Mouse (Mus musculus): ENCODE results near the gene Sorbs1. TPM values are rescaled to one million over a fixed set of nuclear protein-coding genes. Genes with fewer than 3 reads are reported as not detected.

Sorbs1 gene
- polyA plus RNA-seq, 1 experiment from 2014 or later, result 37.7 TPM

- Histone ChIP-seq H3K9me3 (no peaks in the 10 kb centered on the region), H3K27ac (no peak overlapping the region), H3K4me2 (no peak overlapping the region), H3K4me3 (no peak overlapping the region), H3K36me3 (no peaks in the 10 kb centered on the region), H3K4me1 (peaks cover 11% of the 10 kb centered on the region; the same call in 1 of the 2 replicates), H3K27me3 (no peaks in the 10 kb centered on the region), H3K9ac (no peak overlapping the region)
- WGBS, result 69% methylated on average over 5 of the region's 5 CpGs
- ATAC-seq (ENCODE audit: insufficient number of reproducible peaks, insufficient read depth, low FRiP score, low TSS enrichment, low read depth), result no peak
Observed at GRCm38 (mm10) chr19:40477445-40477941, 36.1 kb downstream of the Sorbs1 start.

DNA sequence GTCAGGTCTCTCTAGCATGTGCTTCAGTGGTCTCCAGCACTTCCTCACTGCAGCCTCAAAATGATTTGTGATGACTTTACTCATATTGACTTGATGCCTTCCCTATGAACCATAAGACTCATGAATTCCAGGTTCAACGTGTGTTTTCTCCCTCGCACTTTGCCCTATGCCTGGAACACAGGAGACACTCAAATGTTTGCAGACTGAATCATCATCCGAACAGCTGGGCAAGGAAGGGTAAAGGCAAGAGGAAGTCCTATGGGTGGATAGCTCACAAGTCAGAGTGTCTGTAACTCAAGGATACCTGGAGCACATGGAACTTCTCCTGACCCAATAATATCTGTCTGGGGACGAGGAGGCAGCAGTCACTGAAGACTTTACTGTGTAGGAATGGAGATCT is 37.1 kb downstream of the Sorbs1 start:
- Histone ChIP-seq H3K4me2 (no peak overlapping the region), H3K27me3 (no peaks in the 10 kb centered on the region), H3K9ac (no peak overlapping the region), H3K27ac (no peak overlapping the region), H3K36me3 (no peaks in the 10 kb centered on the region), H3K4me3 (no peak overlapping the region), H3K9me3 (no peaks in the 10 kb centered on the region), H3K4me1 (peaks cover 19% of the 10 kb centered on the region; the same call in 1 of the 2 replicates)
- no peak for ATAC-seq (ENCODE audit: insufficient number of reproducible peaks, insufficient read depth, low FRiP score, low TSS enrichment, low read depth)
- WGBS, result 86% methylated on average over 4 of the region's 4 CpGs

GRCm38 (mm10) chr19:40471526-40472245 is 41.9 kb downstream of the Sorbs1 start:
- no peaks in the 10 kb centered on the region for H3K36me3 ChIP-seq
- no peaks in the 10 kb centered on the region for H3K9me3 ChIP-seq
- H3K4me1 ChIP-seq, result peaks cover 12% of the 10 kb centered on the region
- ATAC-seq (ENCODE audit: insufficient number of reproducible peaks, insufficient read depth, low FRiP score, low TSS enrichment, low read depth), result no peak
- no peak overlapping the region for H3K4me2 ChIP-seq
- no peak overlapping the region for H3K27ac ChIP-seq
- H3K27me3 ChIP-seq, result no peaks in the 10 kb centered on the region
- H3K9ac ChIP-seq, result no peak overlapping the region
- WGBS, result 77% methylated on average over 10 of the region's 10 CpGs
- H3K4me3 ChIP-seq, result no peak overlapping the region

- no peaks in the 10 kb centered on the region for H3K9me3 ChIP-seq
- WGBS, result 66% methylated on average over 5 of the region's 5 CpGs
- H3K27ac ChIP-seq, result no peak overlapping the region
- H3K27me3 ChIP-seq, result no peaks in the 10 kb centered on the region
- ATAC-seq (ENCODE audit: insufficient number of reproducible peaks, insufficient read depth, low FRiP score, low TSS enrichment, low read depth), result no peak
- H3K9ac ChIP-seq, result no peak overlapping the region
- no peaks in the 10 kb centered on the region for H3K36me3 ChIP-seq
- no peak overlapping the region for H3K4me2 ChIP-seq
- no peak overlapping the region for H3K4me3 ChIP-seq
- peaks cover 12% of the 10 kb centered on the region for H3K4me1 ChIP-seq
Observed at GRCm38 (mm10) chr19:40469792-40470191, 43.8 kb downstream of the Sorbs1 start.

DNA sequence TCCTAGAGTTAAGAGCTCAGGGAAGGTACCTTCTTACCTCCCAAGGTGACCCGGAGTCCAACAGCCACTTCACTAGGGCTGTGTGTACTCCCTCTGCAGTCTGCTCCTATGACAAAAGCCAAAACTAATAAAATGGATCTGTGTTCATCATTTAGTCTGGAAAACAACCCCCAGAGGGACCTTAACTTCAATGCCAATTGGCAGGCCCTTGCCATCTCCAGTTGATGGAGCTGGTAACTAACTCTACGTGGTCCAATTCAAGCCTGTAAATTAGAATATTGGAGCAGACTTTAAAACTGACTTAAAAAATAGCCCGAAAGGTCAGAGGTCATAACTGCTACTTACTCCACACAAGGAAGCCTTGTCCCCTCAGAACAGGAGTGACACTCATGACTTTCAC is 45.3 kb downstream of the Sorbs1 start:
- peaks cover 13% of the 10 kb centered on the region for H3K4me1 ChIP-seq
- no peak overlapping the region for H3K4me2 ChIP-seq
- H3K4me3 ChIP-seq, result no peak overlapping the region
- WGBS, result 75% methylated on average over 3 of the region's 3 CpGs
- H3K27me3 ChIP-seq, result no peaks in the 10 kb centered on the region
- no peaks in the 10 kb centered on the region for H3K36me3 ChIP-seq
- ATAC-seq (ENCODE audit: insufficient number of reproducible peaks, insufficient read depth, low FRiP score, low TSS enrichment, low read depth), result no peak
- H3K27ac ChIP-seq, result no peak overlapping the region
- H3K9me3 ChIP-seq, result no peaks in the 10 kb centered on the region
- no peak overlapping the region for H3K9ac ChIP-seq

GRCm38 (mm10) chr19:40467810-40468209 is 45.8 kb downstream of the Sorbs1 start:
- no peak overlapping the region for H3K9ac ChIP-seq
- peaks cover 18% of the 10 kb centered on the region for H3K4me1 ChIP-seq
- 79% methylated on average over 9 of the region's 9 CpGs for WGBS
- no peak overlapping the region for H3K4me2 ChIP-seq
- H3K27ac ChIP-seq, result no peak overlapping the region
- no peaks in the 10 kb centered on the region for H3K27me3 ChIP-seq
- no peak overlapping the region for H3K4me3 ChIP-seq
- ATAC-seq (ENCODE audit: insufficient number of reproducible peaks, insufficient read depth, low FRiP score, low TSS enrichment, low read depth), result no peak
- H3K9me3 ChIP-seq, result no peaks in the 10 kb centered on the region
- no peaks in the 10 kb centered on the region for H3K36me3 ChIP-seq

DNA sequence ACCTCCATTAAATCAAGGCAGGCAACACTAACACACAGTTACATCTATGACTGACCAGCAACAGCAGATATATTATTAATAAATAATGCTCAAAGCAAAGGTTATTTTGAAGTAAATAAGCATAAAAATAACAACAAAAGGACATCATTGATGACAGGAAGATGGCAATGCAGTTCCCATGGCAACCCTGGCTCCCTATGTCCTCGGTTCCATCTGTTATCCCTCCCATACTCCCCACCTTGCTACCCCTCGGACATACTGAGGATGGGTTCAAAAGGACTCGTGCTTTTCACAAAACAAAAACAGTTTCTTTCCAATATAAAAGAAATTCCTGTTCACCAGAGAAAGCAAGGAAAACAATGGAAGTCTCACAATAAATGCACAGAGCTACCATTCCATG is 48.2 kb downstream of the Sorbs1 start:
- no peaks in the 10 kb centered on the region for H3K9me3 ChIP-seq
- no peak overlapping the region for H3K4me2 ChIP-seq
- H3K27me3 ChIP-seq, result no peaks in the 10 kb centered on the region
- WGBS, result 71% methylated on average over 3 of the region's 3 CpGs
- H3K4me3 ChIP-seq, result no peak overlapping the region
- peaks cover 11% of the 10 kb centered on the region for H3K4me1 ChIP-seq
- H3K9ac ChIP-seq, result no peak overlapping the region
- H3K27ac ChIP-seq, result no peak overlapping the region
- H3K36me3 ChIP-seq, result no peaks in the 10 kb centered on the region
- no peak for ATAC-seq (ENCODE audit: insufficient number of reproducible peaks, insufficient read depth, low FRiP score, low TSS enrichment, low read depth)

DNA sequence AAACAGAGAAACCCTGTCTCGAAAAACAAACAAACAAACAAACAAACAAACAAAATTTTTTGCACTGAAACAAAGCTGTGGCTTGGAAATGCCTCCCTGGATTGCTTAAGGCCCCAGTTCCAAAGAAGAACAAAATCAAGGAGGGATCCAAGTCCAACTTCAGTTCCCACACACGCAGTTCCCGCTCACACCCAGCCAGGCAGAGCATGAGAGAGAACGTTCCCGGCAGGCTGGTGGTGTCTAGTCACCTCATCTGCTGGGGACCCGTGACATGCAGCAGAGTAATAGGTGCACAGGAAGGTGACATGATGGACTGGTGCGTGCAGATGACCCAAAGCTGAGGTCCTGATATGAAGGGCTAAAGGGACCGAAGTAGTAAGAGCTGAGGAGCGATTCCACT is 49.2 kb downstream of the Sorbs1 start:
- no peaks in the 10 kb centered on the region for H3K36me3 ChIP-seq
- H3K27ac ChIP-seq, result no peak overlapping the region
- no peaks in the 10 kb centered on the region for H3K9me3 ChIP-seq
- H3K4me3 ChIP-seq, result no peak overlapping the region
- H3K27me3 ChIP-seq, result no peaks in the 10 kb centered on the region
- ATAC-seq (ENCODE audit: insufficient number of reproducible peaks, insufficient read depth, low FRiP score, low TSS enrichment, low read depth), result no peak
- H3K4me1 ChIP-seq, result peaks cover 7% of the 10 kb centered on the region
- H3K4me2 ChIP-seq, result no peak overlapping the region
- 93% methylated on average over 9 of the region's 9 CpGs for WGBS
- no peak overlapping the region for H3K9ac ChIP-seq

GRCm38 (mm10) chr19:40462892-40463291 is 50.7 kb downstream of the Sorbs1 start:
- H3K36me3 ChIP-seq, result no peaks in the 10 kb centered on the region
- H3K9ac ChIP-seq, result no peak overlapping the region
- H3K27ac ChIP-seq, result no peak overlapping the region
- H3K4me3 ChIP-seq, result no peak overlapping the region
- peaks cover 7% of the 10 kb centered on the region for H3K4me1 ChIP-seq
- 23% methylated on average over 6 of the region's 6 CpGs for WGBS
- no peaks in the 10 kb centered on the region for H3K27me3 ChIP-seq
- H3K4me2 ChIP-seq, result no peak overlapping the region
- H3K9me3 ChIP-seq, result no peaks in the 10 kb centered on the region
- no peak for ATAC-seq (ENCODE audit: insufficient number of reproducible peaks, insufficient read depth, low FRiP score, low TSS enrichment, low read depth)

DNA sequence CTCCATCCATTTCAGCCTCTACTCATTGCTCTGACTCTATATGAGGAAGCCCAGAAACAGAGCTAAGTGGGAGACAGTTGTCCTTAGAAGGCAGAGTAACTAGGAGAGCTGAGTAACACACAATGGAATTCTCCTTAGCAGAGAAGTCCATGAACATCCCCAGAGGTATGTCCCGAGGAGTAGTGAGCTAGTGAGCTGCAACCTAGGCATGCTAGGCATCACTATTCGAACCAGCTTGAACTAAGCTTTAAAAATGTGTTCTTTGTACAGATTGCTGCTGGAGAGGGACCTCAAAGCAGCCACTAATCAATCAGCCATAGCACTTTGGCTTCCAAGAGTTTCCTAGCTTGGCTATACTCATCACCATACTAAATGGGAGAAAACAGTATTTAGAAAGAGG is 51.1 kb downstream of the Sorbs1 start:
- H3K27ac ChIP-seq, result no peak overlapping the region
- no peak for ATAC-seq (ENCODE audit: insufficient number of reproducible peaks, insufficient read depth, low FRiP score, low TSS enrichment, low read depth)
- peaks cover 7% of the 10 kb centered on the region for H3K4me1 ChIP-seq
- 71% methylated on average over 2 of the region's 2 CpGs for WGBS
- no peaks in the 10 kb centered on the region for H3K9me3 ChIP-seq
- H3K27me3 ChIP-seq, result no peaks in the 10 kb centered on the region
- no peaks in the 10 kb centered on the region for H3K36me3 ChIP-seq
- no peak overlapping the region for H3K4me3 ChIP-seq
- H3K4me2 ChIP-seq, result no peak overlapping the region
- H3K9ac ChIP-seq, result no peak overlapping the region

GRCm38 (mm10) chr19:40461662-40462061 is 51.9 kb downstream of the Sorbs1 start:
- Histone ChIP-seq H3K27me3 (no peaks in the 10 kb centered on the region), H3K4me2 (no peak overlapping the region), H3K9ac (no peak overlapping the region), H3K27ac (no peak overlapping the region), H3K4me1 (peaks cover 7% of the 10 kb centered on the region), H3K9me3 (no peaks in the 10 kb centered on the region), H3K4me3 (no peak overlapping the region), H3K36me3 (no peaks in the 10 kb centered on the region)
- 70% methylated on average over 1 of the region's 1 CpGs for WGBS
- ATAC-seq (ENCODE audit: insufficient number of reproducible peaks, insufficient read depth, low FRiP score, low TSS enrichment, low read depth), result no peak

DNA sequence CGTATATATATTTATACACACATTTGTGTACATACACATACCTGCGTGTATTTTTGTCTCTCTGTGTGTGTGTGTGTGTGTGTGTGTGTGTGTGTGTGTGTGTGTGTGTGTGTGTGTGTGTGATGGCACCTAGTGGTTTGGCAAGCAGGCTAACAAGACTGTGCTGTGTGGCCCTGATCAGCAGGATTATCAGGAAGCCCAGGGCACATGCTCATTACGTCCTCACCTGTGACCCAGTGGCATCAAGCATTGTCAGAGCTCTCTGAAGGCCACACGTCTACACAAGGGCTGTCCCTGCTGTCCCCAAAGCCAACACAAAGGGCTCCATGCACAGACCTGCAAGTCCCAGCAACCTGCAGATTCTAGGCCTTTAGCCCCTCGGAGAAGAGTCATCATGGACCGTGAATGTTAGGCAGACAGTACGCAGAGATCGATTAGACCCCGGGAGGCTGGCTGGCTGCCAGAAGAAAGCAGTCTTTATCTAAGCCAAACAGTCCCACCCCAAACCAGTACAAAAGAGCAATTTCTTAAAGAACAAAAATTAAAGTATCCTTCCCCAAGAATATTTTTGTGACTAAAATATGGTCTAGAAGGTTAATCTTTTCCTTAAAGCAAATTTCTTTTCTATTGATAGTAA is 52.6 kb downstream of the Sorbs1 start:
- H3K9ac ChIP-seq, result no peak overlapping the region
- H3K4me2 ChIP-seq, result no peak overlapping the region
- H3K27ac ChIP-seq, result no peak overlapping the region
- H3K4me3 ChIP-seq, result no peak overlapping the region
- peaks cover 7% of the 10 kb centered on the region for H3K4me1 ChIP-seq
- H3K9me3 ChIP-seq, result no peaks in the 10 kb centered on the region
- ATAC-seq (ENCODE audit: insufficient number of reproducible peaks, insufficient read depth, low FRiP score, low TSS enrichment, low read depth), result no peak
- 60% methylated on average over 9 of the region's 9 CpGs for WGBS
- H3K27me3 ChIP-seq, result no peaks in the 10 kb centered on the region
- H3K36me3 ChIP-seq, result no peaks in the 10 kb centered on the region

Data from embryonic facial prominence, embryonic 13.5 days (tissue).